Mouse (Mus musculus) layer of hippocampus, adult 6 months (tissue): ENCODE measurements around the gene Olfr1432. TPM values are rescaled to one million over a fixed set of nuclear protein-coding genes. Genes with fewer than 3 reads are reported as not detected.

ENCODE experiments used
- long read RNA-seq, 2 experiments: library from polyadenylated mRNA; unstranded; transcript quantifications; one replicate each; pipeline ENCODE4 v2.0.0; 2019 to 2020
- polyA plus RNA-seq: library from polyadenylated mRNA; unstranded; fragments of <200 nt; fragmentation: Nextera tagmentation; gene quantifications from 2 replicates; pipeline ENCODE4 v1.2.3, GENCODE M21; 2021

The Olfr1432 gene
- not detected in 2 replicates for polyA plus RNA-seq
- long read RNA-seq, experiment 1: 0 reads
- long read RNA-seq, experiment 2: 0 reads

GRCm38 (mm10) chr19:12232496-12232895, at the start of gene Olfr1432:
Olfr1432 (minus strand) TSS chr19:12232596.

GRCm38 (mm10) chr19:12279554-12279953, 47.2 kb upstream of the Olfr1432 start, which contains the start of gene Olfr1434:
Olfr1434 (plus strand) TSS chr19:12279854.

GRCm38 (mm10) chr19:12260732-12261131, 28.3 kb upstream of the Olfr1432 start, which contains the start of gene Olfr235:
Olfr235 (plus strand) TSS chr19:12261032.

GRCm38 (mm10) chr19:12241559-12241958, 9.2 kb upstream of the Olfr1432 start, which contains the start of gene Olfr262:
Olfr262 (minus strand) TSS chr19:12241659.

GRCm38 (mm10) chr19:12200334-12200733, 32.1 kb downstream of the Olfr1432 start, which contains the start of gene Olfr1431:
Olfr1431 (plus strand) TSS chr19:12200634.

Other genes with a start within 250 kb of the Olfr1432 start
- gene Olfr1423, start 191.3 kb downstream of the Olfr1432 start, polyA plus RNA-seq: 0.04 TPM in 1 of 2 replicates, not detected in the other
- gene Olfr1424, start 169.9 kb downstream of the Olfr1432 start, polyA plus RNA-seq: not detected in 2 replicates
- not detected in 2 replicates for gene Olfr1425, start 154.9 kb downstream of the Olfr1432 start, polyA plus RNA-seq
- gene Olfr1426, start 140.6 kb downstream of the Olfr1432 start, polyA plus RNA-seq: not detected in 2 replicates
- gene Olfr1427, start 129.3 kb downstream of the Olfr1432 start, polyA plus RNA-seq: not detected in 2 replicates
- gene Olfr1428, start 116.7 kb downstream of the Olfr1432 start, polyA plus RNA-seq: not detected in 2 replicates
- gene Olfr76, start 109.4 kb downstream of the Olfr1432 start, polyA plus RNA-seq: not detected in 2 replicates
- gene Olfr1555-ps1, start 62.5 kb downstream of the Olfr1432 start, polyA plus RNA-seq: not detected in 2 replicates
- gene Olfr1431, start 32.0 kb downstream of the Olfr1432 start, polyA plus RNA-seq: not detected in 2 replicates
- not detected in 2 replicates for gene Olfr262, start 9.1 kb upstream of the Olfr1432 start, polyA plus RNA-seq
- not detected in 2 replicates for gene Olfr235, start 28.4 kb upstream of the Olfr1432 start, polyA plus RNA-seq
- not detected in 2 replicates for gene Olfr1434, start 47.3 kb upstream of the Olfr1432 start, polyA plus RNA-seq
- gene Olfr1436, start 66.5 kb upstream of the Olfr1432 start, polyA plus RNA-seq: not detected in 2 replicates
- gene Olfr1437, start 92.5 kb upstream of the Olfr1432 start, polyA plus RNA-seq: not detected in 2 replicates
- not detected in 2 replicates for gene Olfr1438-ps1, start 103.3 kb upstream of the Olfr1432 start, polyA plus RNA-seq
- not detected in 2 replicates for gene Olfr1440, start 154.7 kb upstream of the Olfr1432 start, polyA plus RNA-seq
- gene Olfr1441, start 184.8 kb upstream of the Olfr1432 start, polyA plus RNA-seq: not detected in 2 replicates
- gene Pfpl, start 195.3 kb upstream of the Olfr1432 start, polyA plus RNA-seq: not detected in 2 replicates
- 2.8 and 2.9 TPM in 2 replicates for gene Mpeg1, start 228.2 kb upstream of the Olfr1432 start, polyA plus RNA-seq